Comparison of ENCODE assay signal across 29 mouse cellular contexts in genomic region chr2:109816993-109817392, GRCm38 (mm10).
"Had no signal": no experiment of that assay in that cellular context is flagged by ENCODE, and none has a peak within 500 bp of the region (broad histone marks: within the 10 kb centered on the region; RNA-seq: fewer than 3 reads in every experiment).

No protein-coding gene starts in this region.

- ATAC-seq: liver, embryonic 12.5 days; liver, postnatal 0 days; lung, postnatal 0 days; midbrain, embryonic 13.5 days had no signal

- H3K27me3 ChIP-seq: limb, embryonic 12.5 days; limb, embryonic 13.5 days; limb, embryonic 15.5 days; liver, embryonic 12.5 days; liver, embryonic 13.5 days; liver, embryonic 15.5 days; lung, embryonic 15.5 days; megakaryocyte, embryonic 14.5 days; midbrain, embryonic 13.5 days; neural tube, embryonic 12.5 days had no signal

- H3K9ac ChIP-seq: limb, embryonic 12.5 days; limb, embryonic 13.5 days; limb, embryonic 15.5 days; liver, embryonic 12.5 days; liver, embryonic 13.5 days; liver, embryonic 14.5 days; liver, embryonic 15.5 days; liver, postnatal 0 days; lung, embryonic 14.5 days; lung, embryonic 15.5 days; midbrain, embryonic 13.5 days; neural tube, embryonic 12.5 days had no signal

- H3K4me2 ChIP-seq: limb, embryonic 12.5 days; limb, embryonic 13.5 days; limb, embryonic 15.5 days; liver, embryonic 11.5 days; liver, embryonic 12.5 days; liver, embryonic 13.5 days; liver, embryonic 15.5 days; lung, embryonic 14.5 days; lung, embryonic 15.5 days; midbrain, embryonic 13.5 days; neural tube, embryonic 12.5 days had no signal

- DNase-seq: left cerebral cortex, postnatal 4 days; liver; liver, embryonic 13.5 days; liver, postnatal 0 days; lung, adult 18-20 months; lung, adult 2 months; lung, embryonic 14.5 days; lung, postnatal 10 days; lung, postnatal 14 days; lung, postnatal 36 days; lung, postnatal 4 days; midbrain, embryonic 14.5 days had no signal

- H3K9me3 ChIP-seq: limb, embryonic 10.5 days; limb, embryonic 12.5 days; limb, embryonic 13.5 days; limb, embryonic 15.5 days; liver, embryonic 12.5 days; liver, embryonic 13.5 days; liver, embryonic 15.5 days; lung, embryonic 15.5 days; midbrain, embryonic 10.5 days; midbrain, embryonic 13.5 days; neural tube, embryonic 12.5 days had no signal

- H3K4me3 ChIP-seq: left cerebral cortex, adult 2 months; limb, embryonic 10.5 days; limb, embryonic 12.5 days; limb, embryonic 13.5 days; limb, embryonic 15.5 days; liver, embryonic 12.5 days; liver, embryonic 13.5 days; liver, embryonic 15.5 days; lung, embryonic 15.5 days; megakaryocyte, embryonic 14.5 days; midbrain, embryonic 10.5 days; midbrain, embryonic 13.5 days; myocyte; neural tube, embryonic 12.5 days had no signal

- H3K4me1 ChIP-seq: limb, embryonic 10.5 days; limb, embryonic 12.5 days; limb, embryonic 13.5 days; limb, embryonic 15.5 days; liver, embryonic 12.5 days; liver, embryonic 13.5 days; liver, embryonic 15.5 days; megakaryocyte, embryonic 14.5 days; midbrain, embryonic 13.5 days; neural tube, embryonic 12.5 days had no signal

- H3K36me3 ChIP-seq: limb, embryonic 10.5 days; limb, embryonic 12.5 days; limb, embryonic 13.5 days; limb, embryonic 15.5 days; liver, embryonic 12.5 days; liver, embryonic 13.5 days; liver, embryonic 15.5 days; lung, embryonic 15.5 days; midbrain, embryonic 10.5 days; midbrain, embryonic 13.5 days; neural tube, embryonic 12.5 days had no signal

- H3K27ac ChIP-seq: left cerebral cortex, adult 2 months; limb, embryonic 10.5 days; limb, embryonic 12.5 days; limb, embryonic 13.5 days; limb, embryonic 15.5 days; liver, embryonic 12.5 days; liver, embryonic 13.5 days; liver, embryonic 14.5 days; liver, embryonic 15.5 days; lung, embryonic 15.5 days; macrophage; midbrain, embryonic 10.5 days; midbrain, embryonic 13.5 days; neural tube, embryonic 12.5 days had no signal
